Mouse (Mus musculus): ENCODE measurements around the gene Hgd.

DNA sequence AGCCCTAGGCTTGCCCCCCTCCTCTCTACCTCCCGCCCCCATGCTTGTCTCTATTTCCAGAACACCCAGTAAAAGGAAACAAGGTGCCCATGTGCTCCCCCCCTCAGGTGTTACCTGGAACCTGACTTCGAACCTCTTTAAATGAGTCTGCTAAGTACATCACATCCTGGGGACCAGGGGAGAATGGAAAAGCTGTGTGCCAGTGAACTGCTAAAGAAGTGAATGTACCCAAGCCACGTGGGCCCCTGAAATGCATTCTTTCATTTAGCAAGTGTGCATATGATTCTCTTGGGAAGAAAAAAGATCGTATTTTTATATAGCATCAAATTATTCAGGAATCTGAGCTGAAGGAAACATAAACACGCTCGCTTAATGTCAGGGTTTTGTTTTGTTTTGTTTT, 3.8 kb downstream of the Hgd start:
- no peak for TF ChIP-seq CTCF (conservative IDR thresholded peaks at IDR 0.05; ENCODE audit: insufficient read depth, insufficient read length, low read depth, low read length)
- no peak for TF ChIP-seq POLR2A (IDR thresholded peaks at IDR 0.05; ENCODE audit: low read depth, low read length)
